Mouse (Mus musculus): ENCODE data around the gene Egfr. TPM values are rescaled to one million over a fixed set of nuclear protein-coding genes. Genes with fewer than 3 reads are reported as not detected.

Egfr gene
- polyA plus RNA-seq (2014; fragmentation: Nextera tagmentation; extraction: Ambion mirVana), result 6.4 and 8.8 TPM in 2 replicates

DNA sequence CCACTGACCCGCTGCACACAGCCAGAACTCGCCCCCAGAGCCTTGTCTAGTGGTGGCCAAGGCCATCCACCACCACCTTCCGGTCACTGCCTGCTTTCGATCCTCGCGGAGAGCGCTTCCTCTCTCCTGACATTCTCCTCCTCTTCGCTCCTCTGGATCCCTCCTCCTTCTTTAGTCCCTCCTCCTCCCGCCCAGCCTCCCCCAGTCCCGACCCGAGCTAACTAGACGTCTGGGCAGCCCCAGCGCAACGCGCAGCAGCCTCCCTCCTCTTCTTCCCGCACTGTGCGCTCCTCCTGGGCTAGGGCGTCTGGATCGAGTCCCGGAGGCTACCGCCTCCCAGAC, at the start of gene Egfr:
Gene Egfr (plus strand): TSS at position 197 of the 342 bp plus-strand sequence.
- Histone ChIP-seq H3K36me3 (replicated peaks; ENCODE audit: control insufficient read depth, insufficient read depth, low read depth, low read length) (no peaks in the 10 kb centered on the region), H3K9ac (replicated peaks; ENCODE audit: low read length) (peak within 1 kb of the TSS; percentile 55), H3K27ac (replicated peaks; ENCODE audit: low read depth, low read length) (no peak within 1 kb of the TSS), H3K27me3 (ENCODE audit: control insufficient read depth, insufficient read depth, low read length) (peaks cover 19% of the 10 kb centered on the region), H3K4me1 (ENCODE audit: control insufficient read depth, insufficient read depth, low read length) (peaks cover 3% of the 10 kb centered on the region; the same call in 1 of the 2 replicates), H3K4me3 (ENCODE audit: low read depth, low read length) (peak within 1 kb of the TSS; percentile 61), H3K9me3 (replicated peaks; ENCODE audit: control insufficient read depth, low read length) (no peaks in the 10 kb centered on the region), H3K4me2 (ENCODE audit: low read depth, low read length) (peak within 1 kb of the TSS; percentile 95)
- under 1% methylated on average over 21 of the region's 21 CpGs for WGBS
- peak; percentile 63 for DNase-seq (ENCODE audit: low spot score)
- ATAC-seq (replicated peaks; ENCODE audit: insufficient number of reproducible peaks, low FRiP score, low TSS enrichment, low read depth), result peak; percentile 91

DNA sequence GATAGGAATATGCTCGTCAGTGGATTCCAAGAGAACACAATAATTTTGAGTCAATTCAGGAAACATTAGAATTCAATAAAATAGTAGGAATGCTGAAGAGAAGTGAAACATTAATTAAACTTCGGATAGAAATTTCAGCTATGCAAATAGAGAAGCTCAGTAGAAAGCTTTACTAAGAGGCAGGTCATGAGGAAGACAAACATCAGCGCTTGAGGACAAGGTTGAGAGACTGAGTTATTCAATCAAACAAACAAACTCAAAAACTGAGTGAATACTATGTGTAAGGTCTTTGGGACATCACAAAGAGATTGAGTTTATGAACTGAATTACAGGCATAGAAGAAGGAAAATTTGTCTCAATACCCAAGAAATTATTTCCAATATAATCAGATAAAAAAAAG, 48.8 kb upstream of the Egfr start:
- Histone ChIP-seq H3K4me3 (ENCODE audit: low read depth, low read length) (no peak overlapping the region), H3K27ac (replicated peaks; ENCODE audit: low read depth, low read length) (no peak overlapping the region), H3K36me3 (replicated peaks; ENCODE audit: control insufficient read depth, insufficient read depth, low read depth, low read length) (no peaks in the 10 kb centered on the region), H3K4me2 (ENCODE audit: low read depth, low read length) (no peak overlapping the region), H3K4me1 (ENCODE audit: control insufficient read depth, insufficient read depth, low read length) (no peaks in the 10 kb centered on the region), H3K9me3 (replicated peaks; ENCODE audit: control insufficient read depth, low read length) (no peaks in the 10 kb centered on the region), H3K9ac (replicated peaks; ENCODE audit: low read length) (no peak overlapping the region), H3K27me3 (ENCODE audit: control insufficient read depth, insufficient read depth, low read length) (no peaks in the 10 kb centered on the region)
- no peak for ATAC-seq (replicated peaks; ENCODE audit: insufficient number of reproducible peaks, low FRiP score, low TSS enrichment, low read depth)
- DNase-seq (ENCODE audit: low spot score), result no peak
- 88% methylated on average over 3 of the region's 3 CpGs for WGBS

DNA sequence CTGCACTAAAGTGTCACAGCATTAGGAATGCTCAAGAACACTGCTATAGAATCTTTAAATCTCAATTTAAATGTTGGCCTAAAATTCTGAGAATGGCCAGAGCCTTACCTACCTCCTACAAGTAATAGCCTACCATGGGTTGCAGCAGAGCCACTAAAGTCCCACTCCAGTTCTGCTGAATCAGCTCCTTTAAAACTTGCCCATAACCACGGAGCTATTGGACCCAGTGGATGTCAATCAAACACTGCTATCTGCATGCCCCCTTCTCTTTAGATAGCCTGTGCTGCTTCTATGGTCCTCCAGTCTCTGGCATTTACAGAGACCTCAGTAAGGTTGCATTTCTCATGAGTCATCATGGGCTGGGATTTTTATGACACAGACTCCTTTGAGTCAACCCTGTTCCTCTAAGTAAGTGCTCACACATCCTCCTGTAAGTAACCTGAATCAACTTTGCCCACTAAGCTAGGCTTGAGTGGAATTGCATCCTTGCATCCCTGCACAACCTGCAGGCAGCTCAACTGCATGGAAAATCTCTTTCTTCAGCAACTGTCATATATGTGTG, 16.8 kb upstream of the Egfr start:
- 60% methylated on average over 1 of the region's 1 CpGs for WGBS
- Histone ChIP-seq H3K4me1 (ENCODE audit: control insufficient read depth, insufficient read depth, low read length) (no peaks in the 10 kb centered on the region), H3K4me3 (ENCODE audit: low read depth, low read length) (no peak overlapping the region), H3K27ac (replicated peaks; ENCODE audit: low read depth, low read length) (no peak overlapping the region), H3K27me3 (ENCODE audit: control insufficient read depth, insufficient read depth, low read length) (no peaks in the 10 kb centered on the region), H3K9ac (replicated peaks; ENCODE audit: low read length) (no peak overlapping the region), H3K4me2 (ENCODE audit: low read depth, low read length) (no peak overlapping the region), H3K36me3 (replicated peaks; ENCODE audit: control insufficient read depth, insufficient read depth, low read depth, low read length) (no peaks in the 10 kb centered on the region), H3K9me3 (replicated peaks; ENCODE audit: control insufficient read depth, low read length) (no peaks in the 10 kb centered on the region)
- ATAC-seq (replicated peaks; ENCODE audit: insufficient number of reproducible peaks, low FRiP score, low TSS enrichment, low read depth) (no peak), DNase-seq (ENCODE audit: low spot score) (no peak)

DNA sequence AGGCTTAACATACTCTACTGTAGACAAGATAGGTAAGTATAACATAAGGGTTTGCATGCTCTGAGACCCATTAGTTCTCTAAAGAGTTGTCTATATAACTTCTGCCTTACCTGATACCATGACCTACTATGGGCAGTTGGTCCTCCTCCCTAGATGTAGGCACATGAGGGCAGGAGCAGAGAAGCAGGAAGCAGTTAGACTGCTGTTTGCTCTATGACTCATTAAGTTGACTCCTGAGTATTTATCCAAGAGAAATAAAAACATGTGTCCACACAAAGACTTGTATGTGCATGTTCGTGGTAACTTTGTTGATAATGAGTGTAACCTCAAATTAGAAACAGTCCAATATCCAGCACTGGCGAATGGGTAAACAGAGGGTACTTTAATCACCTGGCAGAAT, 14.7 kb upstream of the Egfr start:
- Histone ChIP-seq H3K36me3 (replicated peaks; ENCODE audit: control insufficient read depth, insufficient read depth, low read depth, low read length) (no peaks in the 10 kb centered on the region), H3K27ac (replicated peaks; ENCODE audit: low read depth, low read length) (no peak overlapping the region), H3K9ac (replicated peaks; ENCODE audit: low read length) (no peak overlapping the region), H3K4me1 (ENCODE audit: control insufficient read depth, insufficient read depth, low read length) (no peaks in the 10 kb centered on the region), H3K4me2 (ENCODE audit: low read depth, low read length) (no peak overlapping the region), H3K27me3 (ENCODE audit: control insufficient read depth, insufficient read depth, low read length) (no peaks in the 10 kb centered on the region), H3K9me3 (replicated peaks; ENCODE audit: control insufficient read depth, low read length) (no peaks in the 10 kb centered on the region), H3K4me3 (ENCODE audit: low read depth, low read length) (no peak overlapping the region)
- 52% methylated on average over 2 of the region's 2 CpGs for WGBS
- ATAC-seq (replicated peaks; ENCODE audit: insufficient number of reproducible peaks, low FRiP score, low TSS enrichment, low read depth), result no peak
- DNase-seq (ENCODE audit: low spot score), result no peak

DNA sequence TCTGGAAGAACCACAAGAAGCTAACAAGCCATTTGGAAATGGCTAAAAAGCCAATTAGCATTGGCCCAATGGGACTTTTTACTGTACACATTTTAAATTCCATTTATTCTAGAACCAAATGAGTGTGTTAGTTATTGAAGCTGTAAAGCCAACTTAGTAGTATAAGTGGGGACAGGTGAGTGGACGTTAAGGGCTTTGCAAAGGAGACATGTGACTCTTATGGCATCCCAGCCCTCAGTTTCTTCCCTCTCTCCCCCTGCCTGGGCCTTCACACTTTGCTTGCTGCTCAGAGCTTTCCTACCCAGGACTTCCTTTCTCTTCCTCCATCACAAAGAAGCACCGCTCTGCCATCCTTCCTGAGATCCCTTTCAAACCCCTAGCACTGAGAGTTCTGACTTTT, 13.3 kb upstream of the Egfr start:
- H3K9me3 ChIP-seq (replicated peaks; ENCODE audit: control insufficient read depth, low read length), result no peaks in the 10 kb centered on the region
- ATAC-seq (replicated peaks; ENCODE audit: insufficient number of reproducible peaks, low FRiP score, low TSS enrichment, low read depth) (no peak), DNase-seq (ENCODE audit: low spot score) (no peak)
- H3K4me1 ChIP-seq (ENCODE audit: control insufficient read depth, insufficient read depth, low read length), result no peaks in the 10 kb centered on the region
- no peaks in the 10 kb centered on the region for H3K27me3 ChIP-seq (ENCODE audit: control insufficient read depth, insufficient read depth, low read length)
- no peak overlapping the region for H3K4me2 ChIP-seq (ENCODE audit: low read depth, low read length)
- H3K9ac ChIP-seq (replicated peaks; ENCODE audit: low read length), result no peak overlapping the region
- no peaks in the 10 kb centered on the region for H3K36me3 ChIP-seq (replicated peaks; ENCODE audit: control insufficient read depth, insufficient read depth, low read depth, low read length)
- WGBS, result 82% methylated on average over 2 of the region's 2 CpGs
- no peak overlapping the region for H3K4me3 ChIP-seq (ENCODE audit: low read depth, low read length)
- no peak overlapping the region for H3K27ac ChIP-seq (replicated peaks; ENCODE audit: low read depth, low read length)

DNA sequence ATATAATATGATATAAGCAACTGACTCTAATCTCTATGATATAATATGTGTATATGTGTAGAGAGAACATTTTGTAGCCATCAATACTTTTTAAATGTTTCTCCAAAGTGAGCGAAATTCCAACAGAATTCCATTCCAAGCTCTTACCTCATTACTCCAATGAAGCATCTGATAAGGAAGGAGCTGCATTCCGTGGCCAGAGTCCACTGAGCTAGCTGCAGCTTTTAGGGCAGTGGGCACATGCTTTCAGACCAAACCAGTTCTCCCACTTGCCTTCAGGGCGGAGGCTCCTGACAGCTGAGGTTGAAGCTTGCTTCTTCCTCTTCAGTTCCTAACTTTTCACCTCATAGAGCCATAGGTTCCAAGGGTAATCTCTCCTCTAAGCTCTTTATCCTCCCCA, 12.8 kb upstream of the Egfr start:
- no peak overlapping the region for H3K9ac ChIP-seq (replicated peaks; ENCODE audit: low read length)
- H3K36me3 ChIP-seq (replicated peaks; ENCODE audit: control insufficient read depth, insufficient read depth, low read depth, low read length), result no peaks in the 10 kb centered on the region
- H3K27me3 ChIP-seq (ENCODE audit: control insufficient read depth, insufficient read depth, low read length), result no peaks in the 10 kb centered on the region
- H3K9me3 ChIP-seq (replicated peaks; ENCODE audit: control insufficient read depth, low read length), result no peaks in the 10 kb centered on the region
- ATAC-seq (replicated peaks; ENCODE audit: insufficient number of reproducible peaks, low FRiP score, low TSS enrichment, low read depth) (no peak), DNase-seq (ENCODE audit: low spot score) (no peak)
- no peak overlapping the region for H3K27ac ChIP-seq (replicated peaks; ENCODE audit: low read depth, low read length)
- H3K4me2 ChIP-seq (ENCODE audit: low read depth, low read length), result no peak overlapping the region
- no peaks in the 10 kb centered on the region for H3K4me1 ChIP-seq (ENCODE audit: control insufficient read depth, insufficient read depth, low read length)
- H3K4me3 ChIP-seq (ENCODE audit: low read depth, low read length), result no peak overlapping the region
- 64% methylated on average over 3 of the region's 3 CpGs for WGBS

DNA sequence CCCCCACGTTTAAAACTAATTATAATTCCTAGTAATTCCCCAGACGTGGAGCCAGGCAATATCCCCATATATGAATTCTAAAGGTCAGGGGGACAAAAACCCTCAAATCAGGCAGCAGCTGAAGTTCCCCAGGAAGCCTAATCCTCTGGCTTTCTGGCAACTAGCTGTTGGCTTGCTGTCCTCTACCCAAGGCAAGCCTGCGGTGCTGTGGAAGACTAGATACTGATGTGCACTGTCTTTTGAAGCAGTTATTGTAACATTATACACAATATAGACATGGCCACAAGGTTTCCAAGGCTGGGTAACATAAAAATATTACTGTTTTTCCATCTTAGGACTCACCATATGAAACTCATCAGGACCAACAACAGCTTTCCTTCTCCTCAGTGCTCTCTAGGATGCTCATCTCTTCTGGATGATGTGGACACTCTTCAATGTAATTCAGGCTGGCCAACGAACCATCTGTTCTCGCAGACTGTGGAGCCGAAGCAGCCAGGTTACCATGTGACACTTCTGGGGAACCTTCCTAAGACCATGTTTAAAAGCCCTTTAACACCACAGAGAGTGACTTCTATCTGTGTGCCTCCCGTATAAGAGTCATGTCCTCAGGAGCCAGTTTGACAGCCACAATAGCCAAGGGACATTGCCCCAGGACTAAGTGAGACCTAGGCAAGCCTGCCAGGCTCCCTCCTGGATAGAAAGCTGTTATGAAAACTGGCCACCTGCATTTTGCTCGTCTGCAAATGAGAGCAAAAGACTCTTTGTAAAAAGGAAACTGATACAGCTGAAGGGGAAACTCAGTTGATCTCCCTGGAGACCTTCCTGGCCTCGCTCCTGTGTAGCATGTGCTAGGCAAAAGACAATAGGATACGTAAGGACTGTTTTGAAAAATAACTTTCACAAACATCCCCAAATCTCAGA, 11.1 kb upstream of the Egfr start:
- Histone ChIP-seq H3K4me2 (ENCODE audit: low read depth, low read length) (no peak overlapping the region), H3K36me3 (replicated peaks; ENCODE audit: control insufficient read depth, insufficient read depth, low read depth, low read length) (no peaks in the 10 kb centered on the region), H3K9ac (replicated peaks; ENCODE audit: low read length) (no peak overlapping the region), H3K27ac (replicated peaks; ENCODE audit: low read depth, low read length) (no peak overlapping the region), H3K4me1 (ENCODE audit: control insufficient read depth, insufficient read depth, low read length) (no peaks in the 10 kb centered on the region), H3K9me3 (replicated peaks; ENCODE audit: control insufficient read depth, low read length) (no peaks in the 10 kb centered on the region), H3K27me3 (ENCODE audit: control insufficient read depth, insufficient read depth, low read length) (no peaks in the 10 kb centered on the region), H3K4me3 (ENCODE audit: low read depth, low read length) (no peak overlapping the region)
- WGBS, result 58% methylated on average over 10 of the region's 10 CpGs
- DNase-seq (ENCODE audit: low spot score) (no peak), ATAC-seq (replicated peaks; ENCODE audit: insufficient number of reproducible peaks, low FRiP score, low TSS enrichment, low read depth) (no peak)

DNA sequence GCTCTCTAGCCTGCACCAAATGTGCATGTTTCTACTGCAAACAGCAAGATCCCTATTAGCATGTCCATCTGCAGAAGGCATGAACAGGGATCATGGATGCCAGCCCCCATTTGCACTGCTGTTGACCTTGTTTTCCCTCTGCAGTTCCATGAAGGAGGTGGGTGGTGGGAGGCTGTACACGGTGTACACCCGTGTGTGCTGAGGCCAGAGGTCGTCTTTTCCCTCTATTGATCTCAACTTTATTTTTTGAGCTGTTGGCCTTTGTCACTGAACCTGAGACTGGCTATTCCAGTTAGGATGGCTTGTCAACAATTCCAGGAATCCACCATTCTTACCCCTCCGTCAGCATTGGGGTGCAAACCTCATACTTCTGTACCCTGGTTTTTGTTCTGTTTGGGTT, 9.8 kb upstream of the Egfr start:
- Histone ChIP-seq H3K4me2 (ENCODE audit: low read depth, low read length) (no peak overlapping the region), H3K4me3 (ENCODE audit: low read depth, low read length) (no peak overlapping the region), H3K27me3 (ENCODE audit: control insufficient read depth, insufficient read depth, low read length) (no peaks in the 10 kb centered on the region), H3K9me3 (replicated peaks; ENCODE audit: control insufficient read depth, low read length) (no peaks in the 10 kb centered on the region), H3K27ac (replicated peaks; ENCODE audit: low read depth, low read length) (no peak overlapping the region), H3K4me1 (ENCODE audit: control insufficient read depth, insufficient read depth, low read length) (no peaks in the 10 kb centered on the region), H3K36me3 (replicated peaks; ENCODE audit: control insufficient read depth, insufficient read depth, low read depth, low read length) (no peaks in the 10 kb centered on the region), H3K9ac (replicated peaks; ENCODE audit: low read length) (no peak overlapping the region)
- DNase-seq (ENCODE audit: low spot score) (no peak), ATAC-seq (replicated peaks; ENCODE audit: insufficient number of reproducible peaks, low FRiP score, low TSS enrichment, low read depth) (no peak)
- WGBS, result 62% methylated on average over 4 of the region's 4 CpGs

All from embryonic facial prominence, embryonic 11.5 days (tissue).